In genomic region chr9:123852449-123853390, GRCm38 (mm10) we compare ENCODE assay signal across 8 mouse cellular contexts. TPM values are rescaled to one million over a fixed set of nuclear protein-coding genes. Genes with fewer than 3 reads are reported as not detected.
DNase-seq lines count a peak whose midpoint lies in the region; ATAC-seq and TF ChIP-seq lines count a peak whose summit lies in the region.

No protein-coding gene starts in this region.

- no peak for TF ChIP-seq CTCF in brain, embryonic 14.5 days (IDR thresholded peaks at IDR 0.05; ENCODE audit: borderline replicate concordance, extremely low read depth, insufficient read depth, insufficient read length)

- ATAC-seq in kidney, embryonic 14.5 days (ENCODE audit: low FRiP score, low TSS enrichment) = peak; percentile 8; the same call in 1 of the 2 replicates
- peak; percentile 14 for ATAC-seq in hindbrain, embryonic 13.5 days (ENCODE audit: low FRiP score)
- ATAC-seq in midbrain, embryonic 12.5 days (ENCODE audit: low FRiP score, low read depth) = peak; percentile 24; the same call in 1 of the 2 replicates

- DNase-seq in kidney, postnatal 14 days = no peak
- peak; percentile 1 for DNase-seq in brain, embryonic 14.5 days (ENCODE audit: low read depth)
- no peak for DNase-seq in right cerebral cortex, postnatal 4 days
- no peak for DNase-seq in left cerebral cortex, adult 18-20 months (ENCODE audit: low spot score in 2 of 2)
- DNase-seq in gastrocnemius, postnatal 14 days = no peak

- 66% methylated on average over 5 of the region's 5 CpGs for WGBS in kidney, embryonic 14.5 days
- WGBS in hindbrain, embryonic 13.5 days = 65% methylated on average over 5 of the region's 5 CpGs
- WGBS in midbrain, embryonic 12.5 days = 68% methylated on average over 5 of the region's 5 CpGs

- no peaks in the 10 kb centered on the region for H3K36me3 ChIP-seq in kidney, embryonic 14.5 days (ENCODE audit: control insufficient read depth, insufficient read depth, low read length)
- no peaks in the 10 kb centered on the region for H3K36me3 ChIP-seq in hindbrain, embryonic 13.5 days
- no peaks in the 10 kb centered on the region for H3K36me3 ChIP-seq in midbrain, embryonic 12.5 days

- no peaks in the 10 kb centered on the region for H3K27me3 ChIP-seq in kidney, embryonic 14.5 days (ENCODE audit: control insufficient read depth, insufficient read depth, low read length)
- H3K27me3 ChIP-seq in hindbrain, embryonic 13.5 days = no peaks in the 10 kb centered on the region; the same call in 1 of the 2 replicates
- H3K27me3 ChIP-seq in midbrain, embryonic 12.5 days = 0 out of 2 replicates have a peak, but pooled peaks cover 3% of the 10 kb centered on the region

- no peak overlapping the region for H3K27ac ChIP-seq in kidney, embryonic 14.5 days (ENCODE audit: low read depth, low read length)
- peak overlapping the region; percentile 77 for H3K27ac ChIP-seq in hindbrain, embryonic 13.5 days
- no peak overlapping the region for H3K27ac ChIP-seq in midbrain, embryonic 12.5 days (replicated peaks)

- H3K9me3 ChIP-seq in kidney, embryonic 14.5 days (ENCODE audit: control insufficient read depth, low read length) = no peaks in the 10 kb centered on the region
- no peaks in the 10 kb centered on the region for H3K9me3 ChIP-seq in hindbrain, embryonic 13.5 days
- H3K9me3 ChIP-seq in midbrain, embryonic 12.5 days = no peaks in the 10 kb centered on the region

- peaks cover 4% of the 10 kb centered on the region; the same call in 1 of the 2 replicates for H3K4me1 ChIP-seq in kidney, embryonic 14.5 days (ENCODE audit: control insufficient read depth, insufficient read depth, low read length)
- H3K4me1 ChIP-seq in hindbrain, embryonic 13.5 days (replicated peaks) = peaks cover 18% of the 10 kb centered on the region
- peaks cover 14% of the 10 kb centered on the region for H3K4me1 ChIP-seq in midbrain, embryonic 12.5 days

- peak overlapping the region; percentile 29 for H3K4me3 ChIP-seq in kidney, embryonic 14.5 days (ENCODE audit: low read length)
- H3K4me3 ChIP-seq in hindbrain, embryonic 13.5 days = peak overlapping the region; percentile 34
- peak overlapping the region; percentile 26 for H3K4me3 ChIP-seq in midbrain, embryonic 12.5 days

- peak overlapping the region; percentile 41 for H3K4me2 ChIP-seq in kidney, embryonic 14.5 days (replicated peaks; ENCODE audit: low read depth, low read length)
- H3K4me2 ChIP-seq in hindbrain, embryonic 13.5 days = peak overlapping the region; percentile 64
- peak overlapping the region; percentile 51 for H3K4me2 ChIP-seq in midbrain, embryonic 12.5 days (replicated peaks)

- TF ChIP-seq POLR2A in brain, embryonic 14.5 days (IDR thresholded peaks at IDR 0.05; ENCODE audit: borderline replicate concordance, extremely low read depth, insufficient read depth, insufficient read length, poor library complexity, severe bottlenecking) = no peak

- intact Hi-C loops in gastrocnemius, postnatal 14 days (cut with DNase I; ENCODE audit: low total_unique reads) = no loop called here

- H3K9ac ChIP-seq in kidney, embryonic 14.5 days (ENCODE audit: low read depth, low read length) = 0 out of 2 replicates have a peak overlapping the region, but pooled peaks have one; percentile 28
- H3K9ac ChIP-seq in hindbrain, embryonic 13.5 days = peak overlapping the region; percentile 66
- peak overlapping the region; percentile 47 for H3K9ac ChIP-seq in midbrain, embryonic 12.5 days (replicated peaks)

RNA-seq across cellular contexts. Expression of gene Fyco1, which starts 1.0 kb away (rescaled TPM):
- polyA plus RNA-seq in kidney, embryonic 14.5 days (2014; fragmentation: Nextera tagmentation; extraction: Ambion mirVana) = 10.6 and 13.2 TPM in 2 replicates
- 4.6 and 8.1 TPM in 2 replicates for polyA plus RNA-seq in brain, embryonic 14.5 days (2012; rRNA removed)
- polyA plus RNA-seq in hindbrain, embryonic 13.5 days (2015; fragmentation: Nextera tagmentation; extraction: Ambion mirVana) = 11.7 and 12.0 TPM in 2 replicates
- 11.2 and 11.6 TPM in 2 replicates for polyA plus RNA-seq in midbrain, embryonic 12.5 days (2016; fragmentation: Nextera tagmentation; extraction: Ambion mirVana)
- 10 to 100 TPM; 25.7 to 25.8 TPM for total RNA-seq in left cerebral cortex, adult 18-20 months (2021)
- 100 to 1,000 TPM; 175 to 183 TPM for total RNA-seq in gastrocnemius, postnatal 14 days (2021)

RNA-seq across cellular contexts. Expression of gene Xcr1, which starts 9.1 kb away (rescaled TPM):
- polyA plus RNA-seq in kidney, embryonic 14.5 days (2014; fragmentation: Nextera tagmentation; extraction: Ambion mirVana) = not detected in 2 replicates
- polyA plus RNA-seq in brain, embryonic 14.5 days (2012; rRNA removed) = not detected in 2 replicates
- polyA plus RNA-seq in hindbrain, embryonic 13.5 days (2015; fragmentation: Nextera tagmentation; extraction: Ambion mirVana) = 0.08 and 0.17 TPM in 2 replicates
- not detected in 2 replicates for polyA plus RNA-seq in midbrain, embryonic 12.5 days (2016; fragmentation: Nextera tagmentation; extraction: Ambion mirVana)
- total RNA-seq in left cerebral cortex, adult 18-20 months (2021) = not detected
- not detected for total RNA-seq in gastrocnemius, postnatal 14 days (2021)

RNA-seq across cellular contexts. Expression of gene Cxcr6, which starts 46.4 kb away (rescaled TPM):
- 0.17 and 0.22 TPM in 2 replicates for polyA plus RNA-seq in kidney, embryonic 14.5 days (2014; fragmentation: Nextera tagmentation; extraction: Ambion mirVana)
- 0.04 TPM in 1 of 2 replicates, not detected in the other for polyA plus RNA-seq in brain, embryonic 14.5 days (2012; rRNA removed)
- 0.12 TPM in 1 of 2 replicates, not detected in the other for polyA plus RNA-seq in hindbrain, embryonic 13.5 days (2015; fragmentation: Nextera tagmentation; extraction: Ambion mirVana)
- 0.20 and 0.24 TPM in 2 replicates for polyA plus RNA-seq in midbrain, embryonic 12.5 days (2016; fragmentation: Nextera tagmentation; extraction: Ambion mirVana)
- total RNA-seq in left cerebral cortex, adult 18-20 months (2021) = not detected
- total RNA-seq in gastrocnemius, postnatal 14 days (2021) = under 1 TPM in 1 of 2 experiments, not detected in 1; 0.21 TPM
